15 mouse cellular contexts compared by ENCODE assay signal in the genomic region with DNA sequence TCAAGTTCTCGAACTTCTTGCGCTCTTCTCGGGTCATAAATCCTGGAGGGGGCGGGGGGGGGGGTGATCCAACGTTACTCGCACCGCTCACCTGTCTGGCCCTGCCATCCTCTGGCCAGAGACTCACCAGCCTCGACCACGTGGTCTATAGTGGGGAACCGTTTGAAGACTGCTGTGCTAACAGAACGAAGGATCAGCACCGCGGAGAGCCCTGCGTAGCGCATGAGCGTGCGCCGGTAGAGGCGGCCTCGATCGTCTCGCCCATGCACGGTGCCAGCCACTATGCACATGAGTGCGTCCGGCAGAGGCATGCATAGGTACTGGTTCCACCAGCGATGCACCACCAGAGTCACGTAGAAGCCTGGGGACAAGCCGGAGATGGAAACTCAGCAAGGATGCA.
DNase-seq lines count a peak whose midpoint lies in the region.
"Had no signal": no experiment of that assay in that cellular context is flagged by ENCODE, and none has a peak within 500 bp of the region (broad histone marks: within the 10 kb centered on the region; RNA-seq: fewer than 3 reads in every experiment).

No protein-coding gene starts in this region.

- peak; percentile 25 for DNase-seq in embryo, embryonic 11 days
- DNase-seq in embryo, embryonic 9.5 days (ENCODE audit: extremely low spot score), result no peak
- peak; percentile 33 to 43 for DNase-seq in kidney, postnatal 4 days
- no peak for DNase-seq in kidney, adult 9 months
- peak; percentile 30 for DNase-seq in thymus, postnatal 4 days
- DNase-seq in thymus, postnatal 25 days, result no peak
- DNase-seq in testis, postnatal 14 days (ENCODE audit: low spot score), result no peak
- no peak for DNase-seq in right cerebral cortex, postnatal 4 days
- DNase-seq: adrenal gland, postnatal 10 days; cerebellum, adult 11 months; cerebellum, postnatal 25 days; gastrocnemius, postnatal 14 days; liver, embryonic 13.5 days; lung, postnatal 10 days; right cerebral cortex, postnatal 14 days had no signal

Comparison
In these comparisons a context has a peak if more than half of its experiments do, and no peak if none do; other contexts are left out.
1. DNase-seq: peak in embryo, embryonic 11 days (single experiment), kidney, postnatal 4 days (2 of 2) and thymus, postnatal 4 days (single experiment); none in embryo, embryonic 9.5 days (single experiment), kidney, adult 9 months (single experiment), thymus, postnatal 25 days (single experiment), testis, postnatal 14 days (single experiment) and right cerebral cortex, postnatal 4 days (single experiment).